Mouse (Mus musculus) testis, adult 2 months (tissue): Measurements from ENCODE around the gene Syn2.

Experiments used
- CTCF ChIP-seq: fragments of 200-500 bp; IDR thresholded peaks from 2 replicates; pipeline ENCODE4 v1.5.1; 2012; ENCODE audit warnings: low read depth, mild to moderate bottlenecking, inconsistent platforms, low read length, moderate library complexity; ENCODE audit not compliant: control insufficient read depth, insufficient read depth, insufficient replicate concordance
- POLR2A ChIP-seq: fragments of 200-500 bp; IDR thresholded peaks from 2 replicates; pipeline ENCODE4 v1.6.1; 2012; ENCODE audit warnings: low read depth, mild to moderate bottlenecking, inconsistent platforms, low read length, moderate library complexity; ENCODE audit not compliant: control insufficient read depth

GRCm38 (mm10) chr6:115291068-115291467 lies 156.4 kb downstream of the Syn2 start:
- TF ChIP-seq CTCF (no peak), POLR2A (no peak)
